8 mouse cellular contexts compared by ENCODE assay signal in the genomic region with DNA sequence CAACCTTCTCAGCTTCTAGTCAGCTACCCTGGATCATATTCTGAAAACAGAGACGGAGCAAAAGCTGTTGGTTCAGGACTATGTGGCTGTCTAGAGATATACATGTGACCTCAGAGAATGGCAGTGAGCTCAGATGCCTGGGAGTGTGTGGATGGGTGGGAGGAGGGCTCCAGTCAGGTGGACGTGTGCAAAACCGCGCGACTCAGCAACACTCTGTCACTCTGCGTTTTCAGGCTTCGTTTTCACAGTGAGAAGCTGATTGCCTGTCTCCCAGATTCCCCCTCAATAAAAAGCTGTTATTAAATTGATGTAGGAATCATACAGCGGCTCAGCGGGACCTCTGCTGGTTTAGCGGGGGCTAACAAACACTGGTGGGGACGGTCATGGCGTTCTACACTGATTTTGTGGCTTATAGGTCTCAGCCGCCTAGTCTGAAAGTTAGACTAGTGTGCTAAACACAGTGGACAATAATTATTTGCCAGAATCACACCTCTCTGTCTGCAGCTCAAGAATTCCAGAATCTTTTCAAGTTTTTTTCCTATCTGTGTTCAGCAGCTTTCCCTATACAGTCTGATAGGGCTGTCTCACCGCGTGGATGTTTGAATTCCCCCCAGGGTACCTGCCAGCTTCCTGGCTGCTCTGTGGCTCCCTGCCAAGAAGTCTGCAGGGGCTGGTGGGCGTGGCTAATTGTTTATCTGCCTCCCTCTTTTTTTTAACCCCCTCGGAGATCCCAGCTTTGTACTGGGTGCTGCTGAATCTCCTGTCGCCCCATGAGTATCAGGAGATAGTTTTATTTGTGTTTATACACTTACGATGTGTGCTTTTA. TPM values are rescaled to one million over a fixed set of nuclear protein-coding genes. Genes with fewer than 3 reads are reported as not detected.
A peak's percentile ranks its signal among the peaks of the same experiment; 100 is the strongest.
DNase-seq lines count a peak whose midpoint lies in the region; ATAC-seq and TF ChIP-seq lines count a peak whose summit lies in the region.

No protein-coding gene starts in this region.

- no peaks in the 10 kb centered on the region for H3K9me3 ChIP-seq in forebrain, embryonic 10.5 days
- H3K9me3 ChIP-seq in midbrain, embryonic 15.5 days, result no peaks in the 10 kb centered on the region

- H3K4me2 ChIP-seq in midbrain, embryonic 15.5 days, result peak overlapping the region; percentile 53

- peak; percentile 87 for ATAC-seq in midbrain, embryonic 15.5 days (replicated peaks)

- TF ChIP-seq CTCF in layer of hippocampus, adult 2 months (conservative IDR thresholded peaks at IDR 0.05), result no peak

- H3K4me1 ChIP-seq in forebrain, embryonic 10.5 days, result peaks cover 32% of the 10 kb centered on the region
- H3K4me1 ChIP-seq in midbrain, embryonic 15.5 days, result peaks cover 18% of the 10 kb centered on the region

- H3K27ac ChIP-seq in forebrain, embryonic 10.5 days, result no peak overlapping the region
- H3K27ac ChIP-seq in midbrain, embryonic 15.5 days, result peak overlapping the region; percentile 56; the same call in 1 of the 2 replicates
- no peak overlapping the region for H3K27ac ChIP-seq in layer of hippocampus, adult 2 months

- WGBS in forebrain, embryonic 10.5 days, result 10% methylated on average over 19 of the region's 19 CpGs
- 5% methylated on average over 19 of the region's 19 CpGs for WGBS in midbrain, embryonic 15.5 days

- no peaks in the 10 kb centered on the region for H3K36me3 ChIP-seq in forebrain, embryonic 10.5 days (replicated peaks)
- H3K36me3 ChIP-seq in midbrain, embryonic 15.5 days (replicated peaks), result no peaks in the 10 kb centered on the region

- peaks cover 28% of the 10 kb centered on the region for H3K27me3 ChIP-seq in forebrain, embryonic 10.5 days (ENCODE audit: poor library complexity, severe bottlenecking)
- H3K27me3 ChIP-seq in midbrain, embryonic 15.5 days (replicated peaks), result no peaks in the 10 kb centered on the region

- H3K4me3 ChIP-seq in forebrain, embryonic 10.5 days, result peak overlapping the region; percentile 37
- H3K4me3 ChIP-seq in midbrain, embryonic 15.5 days, result peak overlapping the region; percentile 25
- H3K4me3 ChIP-seq in layer of hippocampus, adult 2 months, result no peak overlapping the region

- peak; percentile 19 for DNase-seq in urinary bladder, postnatal 14 days (ENCODE audit: low spot score)
- DNase-seq in urinary bladder, postnatal 25 days (ENCODE audit: low spot score), result no peak
- DNase-seq in forebrain, embryonic 10.5 days (ENCODE audit: extremely low spot score, low spot score), result no peak
- DNase-seq in kidney, postnatal 25 days, result peak; percentile 38 to 48
- DNase-seq in gastrocnemius, postnatal 25 days, result no peak
- DNase-seq in layer of hippocampus, adult 2 months (ENCODE audit: low spot score in 2 of 2), result no peak
- no peak for DNase-seq in adrenal gland, adult 8-10 months

- peak overlapping the region; percentile 15; the same call in 1 of the 2 replicates for H3K9ac ChIP-seq in midbrain, embryonic 15.5 days

RNA-seq across cellular contexts. Expression of gene Epb41l3, which starts 45.3 kb away (rescaled TPM):
- polyA plus RNA-seq in forebrain, embryonic 10.5 days (2016; fragmentation: Nextera tagmentation; extraction: Ambion mirVana), result 49.1 and 50.8 TPM in 2 replicates
- polyA plus RNA-seq in midbrain, embryonic 15.5 days (2015; fragmentation: Nextera tagmentation; extraction: Ambion mirVana), result 64.0 and 71.0 TPM in 2 replicates
- 1 to 10 TPM; 1.7 to 3.5 TPM for total RNA-seq in gastrocnemius, postnatal 25 days (2021)
- 100 to 1,000 TPM; 124 to 129 TPM for total RNA-seq in layer of hippocampus, adult 2 months (2021)
- 10 to 100 TPM; 25.6 to 50.2 (median 31.1) TPM for total RNA-seq in adrenal gland, adult 8-10 months (2022)

Comparison
In these comparisons a context has a peak if more than half of its experiments do, and no peak if none do; other contexts are left out.
1. DNase-seq: peak in urinary bladder, postnatal 14 days (single experiment) and kidney, postnatal 25 days (2 of 2); none in urinary bladder, postnatal 25 days (single experiment), forebrain, embryonic 10.5 days (single experiment), gastrocnemius, postnatal 25 days (single experiment), layer of hippocampus, adult 2 months (0 of 2) and adrenal gland, adult 8-10 months (single experiment).
2. RNA of gene Epb41l3, which starts 45.3 kb away (total RNA-seq): 124 to 129 TPM in layer of hippocampus, adult 2 months and 25.6 to 50.2 TPM in adrenal gland, adult 8-10 months; 1.7 to 3.5 TPM in gastrocnemius, postnatal 25 days; every median in the first group is over 4 times any median in the second.